Mouse (Mus musculus) G1E (cell line): ENCODE measurements around the gene Iqcc.

Experiments
- CTCF ChIP-seq: IDR thresholded peaks from 2 replicates; pipeline ENCODE4 v1.5.1; 2012; ENCODE audit warnings: low read depth, low read length, inconsistent platforms, mixed read lengths
- GATA1 ChIP-seq: IDR thresholded peaks from 2 replicates; pipeline ENCODE4 v1.6.1; 2012; ENCODE audit warnings: borderline replicate concordance, low read length, inconsistent platforms, mixed read lengths
- GATA2 ChIP-seq: IDR thresholded peaks from 2 replicates; pipeline ENCODE4 v1.6.1; 2012; ENCODE audit warnings: low read depth, low read length, inconsistent platforms, borderline replicate concordance
- TAL1 ChIP-seq: conservative IDR thresholded peaks from 2 replicates; pipeline ENCODE4 v1.6.1; 2012; ENCODE audit warnings: low read depth, low read length, inconsistent platforms, mixed read lengths

- TF ChIP-seq CTCF (no peak), TAL1 (no peak), GATA1 (no peak), GATA2 (no peak)
These were observed 15.0 kb upstream of the Iqcc start for GRCm38 (mm10) chr4:129633852-129634251.
